Comparison of ENCODE assay signal across 23 mouse cellular contexts in genomic region chr11:70180496-70180895, GRCm38 (mm10). TPM values are rescaled to one million over a fixed set of nuclear protein-coding genes. Genes with fewer than 3 reads are reported as not detected.
DNase-seq lines count a peak whose midpoint lies in the region; ATAC-seq and TF ChIP-seq lines count a peak whose summit lies in the region.
"Had no signal": no experiment of that assay in that cellular context is flagged by ENCODE, and none has a peak within 500 bp of the region (broad histone marks: within the 10 kb centered on the region; RNA-seq: fewer than 3 reads in every experiment).

No protein-coding gene starts in this region.

- no peaks in the 10 kb centered on the region for H3K36me3 ChIP-seq in midbrain, embryonic 11.5 days (ENCODE audit: control insufficient read depth, insufficient read depth, low read length)
- H3K36me3 ChIP-seq in midbrain, embryonic 13.5 days, result no peaks in the 10 kb centered on the region
- H3K36me3 ChIP-seq in CH12.LX (replicated peaks in 1 of 2; ENCODE audit: control insufficient read depth in 1 of 2, insufficient read depth in 1 of 2, low read length in 1 of 2), result no peaks in the 10 kb centered on the region
- no peaks in the 10 kb centered on the region for H3K36me3 ChIP-seq in ES-E14 (ENCODE audit: control insufficient read depth, insufficient read depth, low read length, poor library complexity, severe bottlenecking)
- H3K36me3 ChIP-seq in lung, postnatal 0 days (ENCODE audit: insufficient read depth, low read length), result no peaks in the 10 kb centered on the region
- H3K36me3 ChIP-seq: G1E had no signal

- TF ChIP-seq EP300 in CH12.LX (IDR thresholded peaks at IDR 0.05; ENCODE audit: low read length), result no peak
- TF ChIP-seq EP300 in lung, postnatal 0 days (IDR thresholded peaks at IDR 0.05), result no peak

- H3K9ac ChIP-seq in midbrain, embryonic 11.5 days (ENCODE audit: low read length), result no peak overlapping the region
- no peak overlapping the region for H3K9ac ChIP-seq in midbrain, embryonic 13.5 days (replicated peaks)
- no peak overlapping the region for H3K9ac ChIP-seq in CH12.LX (ENCODE audit: insufficient read depth, low read depth)
- no peak overlapping the region for H3K9ac ChIP-seq in ES-E14 (ENCODE audit: insufficient read depth, low read depth, low read length, poor library complexity, severe bottlenecking)
- H3K9ac ChIP-seq in lung, postnatal 0 days (replicated peaks; ENCODE audit: low read depth), result no peak overlapping the region

- no peak overlapping the region for H3K4me3 ChIP-seq in midbrain, embryonic 11.5 days (ENCODE audit: low read depth, low read length)
- no peak overlapping the region for H3K4me3 ChIP-seq in midbrain, embryonic 13.5 days (replicated peaks)
- H3K4me3 ChIP-seq in CH12.LX (replicated peaks in 1 of 3; ENCODE audit: low read depth in 2 of 3, low read length in 2 of 3, poor library complexity in 1 of 3) (no peak overlapping the region), ES-E14 (ENCODE audit: insufficient read depth in 1 of 2, low read depth in 1 of 2, low read length in 2 of 2, poor library complexity in 1 of 2, severe bottlenecking in 1 of 2) (no peak overlapping the region)
- H3K4me3 ChIP-seq in lung, postnatal 0 days (ENCODE audit: low read depth, low read length), result no peak overlapping the region

- no peak for TF ChIP-seq CTCF in CH12.LX (conservative IDR thresholded peaks at IDR 0.05 in 1 of 2, IDR thresholded peaks at IDR 0.05 in 1 of 2; ENCODE audit: low read depth in 2 of 2, low read length in 2 of 2)
- TF ChIP-seq CTCF in lung, postnatal 0 days (IDR thresholded peaks at IDR 0.05), result no peak

- H3K9me3 ChIP-seq in midbrain, embryonic 11.5 days (ENCODE audit: control insufficient read depth, low read length), result no peaks in the 10 kb centered on the region
- no peaks in the 10 kb centered on the region for H3K9me3 ChIP-seq in midbrain, embryonic 13.5 days
- H3K9me3 ChIP-seq in CH12.LX (replicated peaks; ENCODE audit: low read length) (peaks cover 19% of the 10 kb centered on the region), ES-E14 (ENCODE audit: control insufficient read depth, insufficient read depth, low read depth, low read length) (no peaks in the 10 kb centered on the region; the same call in 1 of the 2 replicates)
- H3K9me3 ChIP-seq in lung, postnatal 0 days (ENCODE audit: low read length), result no peaks in the 10 kb centered on the region

- peak; percentile 41 for DNase-seq in midbrain, embryonic 11.5 days (ENCODE audit: low spot score, missing footprints)
- DNase-seq in CH12.LX (ENCODE audit: extremely low read depth) (no peak), ES-E14 (ENCODE audit: low read depth, low spot score) (no peak)
- no peak for DNase-seq in left cerebral cortex, adult 8-10 months (ENCODE audit: low spot score in 2 of 2)
- DNase-seq in lung, postnatal 0 days (ENCODE audit: low spot score), result no peak
- DNase-seq: adrenal gland, adult 2 months; adrenal gland, adult 8-10 months; adrenal gland, postnatal 10 days; adrenal gland, postnatal 14 days; adrenal gland, postnatal 25 days; adrenal gland, postnatal 36 days; B cell, adult 2 months; cerebellum, adult 11 months; cerebellum, adult 11-12 months; cerebellum, adult 18-20 months; cerebellum, adult 2 months; cerebellum, adult 8-10 months had no signal

- no peak overlapping the region for H3K27ac ChIP-seq in midbrain, embryonic 11.5 days (ENCODE audit: low read depth, low read length)
- H3K27ac ChIP-seq in midbrain, embryonic 13.5 days, result no peak overlapping the region
- H3K27ac ChIP-seq in CH12.LX (ENCODE audit: insufficient read depth, low read depth) (no peak overlapping the region), ES-E14 (ENCODE audit: insufficient read depth, low read depth, low read length, poor library complexity, severe bottlenecking) (no peak overlapping the region)
- H3K27ac ChIP-seq in lung, postnatal 0 days (ENCODE audit: low read length), result no peak overlapping the region

- H3K4me1 ChIP-seq in midbrain, embryonic 11.5 days (ENCODE audit: control insufficient read depth, insufficient read depth, low read length), result no peaks in the 10 kb centered on the region
- H3K4me1 ChIP-seq in midbrain, embryonic 13.5 days (replicated peaks), result no peaks in the 10 kb centered on the region
- H3K4me1 ChIP-seq in CH12.LX (ENCODE audit: control insufficient read depth in 1 of 2, insufficient read depth in 2 of 2), result peaks cover 2% of the 10 kb centered on the region in 2 experiments; a peak in 2 of 4 replicates
- no peaks in the 10 kb centered on the region; a peak in 1 of 4 replicates for H3K4me1 ChIP-seq in ES-E14 (ENCODE audit: control insufficient read depth in 2 of 2, insufficient read depth in 2 of 2, low read length in 2 of 2, poor library complexity in 1 of 2)
- H3K4me1 ChIP-seq in lung, postnatal 0 days (ENCODE audit: insufficient read depth, low read depth, low read length), result no peaks in the 10 kb centered on the region

- no peak for TF ChIP-seq RAD21 in CH12.LX (IDR thresholded peaks at IDR 0.05; ENCODE audit: low read depth, low read length)

- H3K79me2 ChIP-seq in CH12.LX (replicated peaks; ENCODE audit: control insufficient read depth, extremely low read depth, insufficient read depth, poor library complexity, severe bottlenecking), result no peaks in the 10 kb centered on the region

- dilution Hi-C loops in CH12.LX (cut with MboI; ENCODE audit: extremely low pct_ligation_motif_present, extremely low pct_unique_long_range_greater_than_20kb, low sequenced_read_pairs), result no loop called here

- no peak overlapping the region for H3K4me2 ChIP-seq in midbrain, embryonic 11.5 days
- no peak overlapping the region for H3K4me2 ChIP-seq in midbrain, embryonic 13.5 days (replicated peaks)
- H3K4me2 ChIP-seq in CH12.LX (ENCODE audit: insufficient read depth, low read depth, poor library complexity, severe bottlenecking), result no peak overlapping the region
- H3K4me2 ChIP-seq in lung, postnatal 0 days (replicated peaks; ENCODE audit: low read depth, low read length), result no peak overlapping the region

- WGBS in midbrain, embryonic 11.5 days, result 91% methylated on average over 4 of the region's 4 CpGs
- WGBS in midbrain, embryonic 13.5 days, result 90% methylated on average over 4 of the region's 4 CpGs
- WGBS in lung, postnatal 0 days, result 97% methylated on average over 4 of the region's 4 CpGs

- no peaks in the 10 kb centered on the region for H3K27me3 ChIP-seq in midbrain, embryonic 11.5 days (ENCODE audit: control insufficient read depth, insufficient read depth, low read length)
- H3K27me3 ChIP-seq in midbrain, embryonic 13.5 days, result no peaks in the 10 kb centered on the region
- peaks cover 12% of the 10 kb centered on the region for H3K27me3 ChIP-seq in CH12.LX (replicated peaks)
- no peaks in the 10 kb centered on the region for H3K27me3 ChIP-seq in lung, postnatal 0 days (replicated peaks; ENCODE audit: insufficient read depth, low read length)
- H3K27me3 ChIP-seq: Patski had no signal

- TF ChIP-seq POLR2A in CH12.LX (IDR thresholded peaks at IDR 0.05; ENCODE audit: low read depth, low read length), result no peak

- no peak for ATAC-seq in midbrain, embryonic 11.5 days (ENCODE audit: low FRiP score)
- no peak for ATAC-seq in midbrain, embryonic 13.5 days
- ATAC-seq in lung, postnatal 0 days, result no peak
- ATAC-seq: activated CD4-positive, CD25-positive, alpha-beta regulatory T cell, adult 4 months; CD4-positive, CD25-positive, alpha-beta regulatory T cell, adult 4 months; Patski had no signal

- in situ Hi-C loops in CH12.LX (cut with MboI; ENCODE audit: low pct_ligation_motif_present, low pct_unique_long_range_greater_than_20kb, low sequenced_read_pairs) (no loop called here), ES-E14 (cut with MboI; ENCODE audit: low sequenced_read_pairs in 2 of 2, unreplicated experiment in 2 of 2) (no loop called here)

RNA-seq across cellular contexts. Expression of gene Clec10a, which starts 24.5 kb away (rescaled TPM):
- 0.66 and 0.89 TPM in 2 replicates for polyA plus RNA-seq in midbrain, embryonic 11.5 days (2014; fragmentation: Nextera tagmentation; extraction: Ambion mirVana)
- 0.59 TPM in 2 replicates for polyA plus RNA-seq in midbrain, embryonic 13.5 days (2015; fragmentation: Nextera tagmentation; extraction: Ambion mirVana)
- 0.21 TPM in 1 of 2 replicates, not detected in the other for total RNA-seq in CH12.LX (2012; rRNA removed)
- total RNA-seq in CH12.LX (2014; rRNA removed), result not detected in 2 replicates
- polyA plus RNA-seq in CH12.LX (2012; ENCODE audit: insufficient read length, low read depth), result not detected in 2 replicates
- total RNA-seq in ES-E14 (2012; rRNA removed), result 2.1 and 2.2 TPM in 2 replicates
- 1 to 10 TPM in 3 of 4 experiments, under 1 TPM in 1; 0.96 to 3.3 (median 2.7) TPM for total RNA-seq in left cerebral cortex, adult 8-10 months (2022)
- 0.54 and 0.70 TPM in 2 replicates for polyA plus RNA-seq in lung, postnatal 0 days (2015; fragmentation: Nextera tagmentation; extraction: Ambion mirVana)
- polyA plus RNA-seq: activated CD4-positive, CD25-positive, alpha-beta regulatory T cell, adult 4 months; CD4-positive, CD25-positive, alpha-beta regulatory T cell, adult 4 months; Patski had no signal

RNA-seq across cellular contexts. Expression of gene Slc16a11, which starts 32.1 kb away (rescaled TPM):
- polyA plus RNA-seq in midbrain, embryonic 11.5 days (2014; fragmentation: Nextera tagmentation; extraction: Ambion mirVana), result 0.19 and 0.30 TPM in 2 replicates
- 1.9 and 2.4 TPM in 2 replicates for polyA plus RNA-seq in midbrain, embryonic 13.5 days (2015; fragmentation: Nextera tagmentation; extraction: Ambion mirVana)
- total RNA-seq in CH12.LX (2012; rRNA removed), result 0.51 and 0.55 TPM in 2 replicates
- not detected in 2 replicates for total RNA-seq in CH12.LX (2014; rRNA removed)
- 2.3 and 3.2 TPM in 2 replicates for polyA plus RNA-seq in CH12.LX (2012; ENCODE audit: insufficient read length, low read depth)
- total RNA-seq in ES-E14 (2012; rRNA removed), result 0.98 and 3.0 TPM in 2 replicates
- 10 to 100 TPM; 32.3 to 43.4 (median 36.5) TPM for total RNA-seq in left cerebral cortex, adult 8-10 months (2022)
- 7.9 TPM in 2 replicates for polyA plus RNA-seq in lung, postnatal 0 days (2015; fragmentation: Nextera tagmentation; extraction: Ambion mirVana)
- total RNA-seq: adrenal gland, postnatal 25 days; G1E had no signal
- polyA plus RNA-seq: activated CD4-positive, CD25-positive, alpha-beta regulatory T cell, adult 4 months; CD4-positive, CD25-positive, alpha-beta regulatory T cell, adult 4 months; G1E had no signal

RNA-seq across cellular contexts. Expression of gene Slc16a13, which starts 40.4 kb away (rescaled TPM):
- 14.9 and 15.8 TPM in 2 replicates for polyA plus RNA-seq in midbrain, embryonic 11.5 days (2014; fragmentation: Nextera tagmentation; extraction: Ambion mirVana)
- polyA plus RNA-seq in midbrain, embryonic 13.5 days (2015; fragmentation: Nextera tagmentation; extraction: Ambion mirVana), result 17.7 and 18.7 TPM in 2 replicates
- 8.4 and 9.3 TPM in 2 replicates for total RNA-seq in CH12.LX (2012; rRNA removed)
- total RNA-seq in CH12.LX (2014; rRNA removed), result 12.0 and 13.8 TPM in 2 replicates
- 19.0 and 21.1 TPM in 2 replicates for polyA plus RNA-seq in CH12.LX (2012; ENCODE audit: insufficient read length, low read depth)
- total RNA-seq in ES-E14 (2012; rRNA removed), result 10.7 and 12.4 TPM in 2 replicates
- total RNA-seq in left cerebral cortex, adult 8-10 months (2022), result 10 to 100 TPM in 1 of 4 experiments, 1 to 10 TPM in 3; 7.6 to 10.4 (median 8.5) TPM
- 4.5 and 6.0 TPM in 2 replicates for polyA plus RNA-seq in lung, postnatal 0 days (2015; fragmentation: Nextera tagmentation; extraction: Ambion mirVana)

RNA-seq across cellular contexts. Expression of gene Bcl6b, which starts 49.1 kb away (rescaled TPM):
- 4.9 and 5.4 TPM in 2 replicates for polyA plus RNA-seq in midbrain, embryonic 11.5 days (2014; fragmentation: Nextera tagmentation; extraction: Ambion mirVana)
- 3.9 and 4.3 TPM in 2 replicates for polyA plus RNA-seq in midbrain, embryonic 13.5 days (2015; fragmentation: Nextera tagmentation; extraction: Ambion mirVana)
- total RNA-seq in CH12.LX (2012; rRNA removed), result 1.7 and 2.2 TPM in 2 replicates
- total RNA-seq in CH12.LX (2014; rRNA removed), result 0.54 and 0.71 TPM in 2 replicates
- 0.54 and 0.72 TPM in 2 replicates for polyA plus RNA-seq in CH12.LX (2012; ENCODE audit: insufficient read length, low read depth)
- 5.2 and 7.1 TPM in 2 replicates for total RNA-seq in ES-E14 (2012; rRNA removed)
- 1 to 10 TPM; 1.0 to 2.2 (median 1.9) TPM for total RNA-seq in left cerebral cortex, adult 8-10 months (2022)
- polyA plus RNA-seq in lung, postnatal 0 days (2015; fragmentation: Nextera tagmentation; extraction: Ambion mirVana), result 19.2 and 31.6 TPM in 2 replicates
- total RNA-seq: MEL had no signal
- polyA plus RNA-seq: G1E, Patski had no signal

RNA-seq across cellular contexts. Expression of gene Mgl2, which starts 50.4 kb away (rescaled TPM):
- polyA plus RNA-seq in midbrain, embryonic 11.5 days (2014; fragmentation: Nextera tagmentation; extraction: Ambion mirVana), result 0.11 and 0.22 TPM in 2 replicates
- 0.39 and 0.66 TPM in 2 replicates for polyA plus RNA-seq in midbrain, embryonic 13.5 days (2015; fragmentation: Nextera tagmentation; extraction: Ambion mirVana)
- total RNA-seq in CH12.LX (2012; rRNA removed) (0.08 TPM in 1 of 2 replicates, not detected in the other), CH12.LX (2014; rRNA removed) (not detected in 2 replicates), ES-E14 (2012; rRNA removed) (0.42 and 1.8 TPM in 2 replicates)
- polyA plus RNA-seq in CH12.LX (2012; ENCODE audit: insufficient read length, low read depth), result not detected in 2 replicates
- total RNA-seq in left cerebral cortex, adult 8-10 months (2022), result 1 to 10 TPM in 1 of 4 experiments, under 1 TPM in 3; 0.57 to 1.1 (median 0.76) TPM
- 0.90 and 1.2 TPM in 2 replicates for polyA plus RNA-seq in lung, postnatal 0 days (2015; fragmentation: Nextera tagmentation; extraction: Ambion mirVana)
- total RNA-seq: G1E had no signal
- polyA plus RNA-seq: CD4-positive, CD25-positive, alpha-beta regulatory T cell, adult 4 months; G1E; Patski had no signal
